Mouse (Mus musculus) thymus, adult 2 months (tissue): ENCODE data around the gene Ttc3. TPM values are rescaled to one million over a fixed set of nuclear protein-coding genes. Genes with fewer than 3 reads are reported as not detected.
"Not testable (repeated sequence)": the region's sequence is repeated elsewhere in the genome, so short reads cannot be mapped to it uniquely, and the experiment has no call there.

Source experiments
- DNase-seq: peaks from one replicate; pipeline ENCODE4 v3.0.0; 2021
- H3K27ac ChIP-seq: fragments of 200-500 bp; 2 replicates; pipeline ENCODE4 v1.5.1; 2012; ENCODE audit warnings: low read length, control low read depth; ENCODE audit not compliant: control insufficient read depth, insufficient read depth
- H3K27me3 ChIP-seq: fragments of 200-500 bp; 2 replicates; pipeline ENCODE4 v1.6.1; 2012; ENCODE audit warnings: mild to moderate bottlenecking, low read length, moderate library complexity, mixed read lengths; ENCODE audit not compliant: control insufficient read depth, insufficient read depth
- H3K36me3 ChIP-seq: fragments of 200-500 bp; 2 replicates; pipeline ENCODE4 v1.6.1; 2012; ENCODE audit warnings: mild to moderate bottlenecking, low read length, moderate library complexity; ENCODE audit not compliant: control insufficient read depth, insufficient read depth
- H3K4me1 ChIP-seq: fragments of 200-500 bp; replicated peaks from 2 replicates; pipeline ENCODE4 v1.6.1; 2012; ENCODE audit warnings: low read length; ENCODE audit not compliant: control insufficient read depth, insufficient read depth
- H3K4me3 ChIP-seq: fragments of 200-500 bp; 2 replicates; pipeline ENCODE4 v1.5.1; 2012; ENCODE audit warnings: mild to moderate bottlenecking, low read length, control low read depth, moderate library complexity; ENCODE audit not compliant: control insufficient read depth, insufficient read depth
- CTCF ChIP-seq: fragments of 200-500 bp; IDR thresholded peaks from 2 replicates; pipeline ENCODE4 v1.5.1; 2012; ENCODE audit warnings: mild to moderate bottlenecking, control low read depth, low read length, moderate library complexity, borderline replicate concordance; ENCODE audit not compliant: control insufficient read depth, poor library complexity, insufficient read depth; ENCODE audit errors: extremely low read depth
- POLR2A ChIP-seq: fragments of 200-500 bp; IDR thresholded peaks from 2 replicates; pipeline ENCODE4 v1.6.1; 2012; ENCODE audit warnings: mild to moderate bottlenecking, low read length, control low read depth, moderate library complexity; ENCODE audit not compliant: control insufficient read depth, poor library complexity, insufficient read depth; ENCODE audit errors: extremely low read depth
- WGBS: fragments of 180-500 bp; shearing (Covaris S2); methylation state at CpG from one replicate; pipeline ENCODE4 v1.1.7; 2018; 5-methylcytosine and 5-hydroxymethylcytosine counted together
- polyA plus RNA-seq: library from polyadenylated mRNA; depleted of rRNA; stranded (reverse); fragments of >200 nt; gene quantifications from 2 replicates; pipeline ENCODE4 v1.2.3, GENCODE M21; 2012

The Ttc3 gene
- polyA plus RNA-seq, 1 experiment, result 63.6 TPM

- TF ChIP-seq CTCF (no peak), POLR2A (no peak)
- Histone ChIP-seq H3K36me3 (peaks cover 90% of the 10 kb centered on the region), H3K4me1 (no peaks in the 10 kb centered on the region), H3K4me3 (no peak overlapping the region), H3K27me3 (no peaks in the 10 kb centered on the region), H3K27ac (no peak overlapping the region)
- no peak for DNase-seq
- WGBS, result 94% methylated on average over 3 of the region's 3 CpGs
Observed at GRCm38 (mm10) chr16:94464067-94464466, 93.6 kb downstream of the Ttc3 start.

- Histone ChIP-seq H3K36me3 (peaks cover 87% of the 10 kb centered on the region), H3K27ac (no peak overlapping the region), H3K27me3 (no peaks in the 10 kb centered on the region), H3K4me3 (no peak overlapping the region), H3K4me1 (no peaks in the 10 kb centered on the region)
- TF ChIP-seq POLR2A (no peak), CTCF (no peak)
- DNase-seq, result no peak
- 91% methylated on average over 4 of the region's 4 CpGs for WGBS
Observed at GRCm38 (mm10) chr16:94465900-94466299, 95.5 kb downstream of the Ttc3 start.

- not testable (repeated sequence) for H3K4me3 ChIP-seq, H3K4me1 ChIP-seq, H3K27ac ChIP-seq, H3K27me3 ChIP-seq, DNase-seq
- 100% methylated on average over 7 of the region's 7 CpGs for WGBS
- peaks cover 83% of the 10 kb centered on the region for H3K36me3 ChIP-seq
Observed at GRCm38 (mm10) chr16:94466317-94466716, 95.9 kb downstream of the Ttc3 start.

GRCm38 (mm10) chr16:94467337-94468055 lies 97.1 kb downstream of the Ttc3 start:
- Histone ChIP-seq H3K27ac (no peak overlapping the region), H3K36me3 (peaks cover 71% of the 10 kb centered on the region), H3K27me3 (no peaks in the 10 kb centered on the region), H3K4me1 (no peaks in the 10 kb centered on the region), H3K4me3 (no peak overlapping the region)
- 96% methylated on average over 11 of the region's 11 CpGs for WGBS
- DNase-seq, result no peak
- TF ChIP-seq POLR2A (no peak), CTCF (no peak)

GRCm38 (mm10) chr16:94468391-94468790 lies 98.0 kb downstream of the Ttc3 start:
- TF ChIP-seq POLR2A (no peak), CTCF (no peak)
- Histone ChIP-seq H3K36me3 (peaks cover 62% of the 10 kb centered on the region), H3K27me3 (no peaks in the 10 kb centered on the region), H3K4me3 (no peak overlapping the region), H3K27ac (no peak overlapping the region), H3K4me1 (no peaks in the 10 kb centered on the region)
- 100% methylated on average over 2 of the region's 2 CpGs for WGBS
- DNase-seq, result no peak

- no peaks in the 10 kb centered on the region for H3K4me1 ChIP-seq
- WGBS, result 95% methylated on average over 8 of the region's 8 CpGs
Observed at GRCm38 (mm10) chr16:94472515-94472951, 102.1 kb downstream of the Ttc3 start.

More at GRCm38 (mm10) chr16:94472515-94472951, 102.1 kb downstream of the Ttc3 start:
- TF ChIP-seq CTCF (no peak), POLR2A (no peak)
- H3K36me3 ChIP-seq, result peaks cover 25% of the 10 kb centered on the region
- H3K4me3 ChIP-seq, result no peak overlapping the region
- H3K27me3 ChIP-seq, result no peaks in the 10 kb centered on the region
- no peak for DNase-seq
- H3K27ac ChIP-seq, result no peak overlapping the region
